Mouse (Mus musculus) heart, adult 2 months (tissue): ENCODE data around the gene Trim17. TPM values are rescaled to one million over a fixed set of nuclear protein-coding genes. Genes with fewer than 3 reads are reported as not detected.

Experiments
- DNase-seq, 2 experiments: peaks; one replicate each; pipeline ENCODE4 v3.0.0; 2021
- H3K27ac ChIP-seq: fragments of 200-600 bp; 2 replicates; pipeline ENCODE4 v1.8.1; 2022
- H3K27me3 ChIP-seq: fragments of 200-500 bp; 2 replicates; pipeline ENCODE4 v1.6.1; 2012; ENCODE audit warnings: mild to moderate bottlenecking, low read length, inconsistent platforms, mixed read lengths; ENCODE audit not compliant: control insufficient read depth, insufficient read depth
- H3K36me3 ChIP-seq: fragments of 200-500 bp; 2 replicates; pipeline ENCODE4 v1.6.1; 2012; ENCODE audit warnings: low read length, inconsistent platforms; ENCODE audit not compliant: control insufficient read depth, insufficient read depth
- H3K4me1 ChIP-seq: fragments of 200-500 bp; 2 replicates; pipeline ENCODE4 v1.6.1; 2011; ENCODE audit warnings: low read length; ENCODE audit not compliant: control insufficient read depth, insufficient read depth
- H3K4me3 ChIP-seq: fragments of 200-600 bp; 2 replicates; pipeline ENCODE4 v1.8.1; 2022
- H3K79me2 ChIP-seq: fragments of 200-500 bp; replicated peaks from 2 replicates; pipeline ENCODE4 v1.6.1; 2012; ENCODE audit warnings: mild to moderate bottlenecking, inconsistent platforms, low read length, moderate library complexity, mixed read lengths; ENCODE audit not compliant: control insufficient read depth, insufficient read depth
- H3K9ac ChIP-seq: fragments of 200-500 bp; 2 replicates; pipeline ENCODE4 v1.6.1; 2012; ENCODE audit warnings: low read depth, mild to moderate bottlenecking, control low read depth, inconsistent platforms, low read length, mixed read lengths
- CTCF ChIP-seq: fragments of 200-600 bp; IDR thresholded peaks from 2 replicates; pipeline ENCODE4 v1.8.1; 2022; ENCODE audit warnings: antibody characterized with exemption, mild to moderate bottlenecking, moderate library complexity
- EP300 ChIP-seq: fragments of 200-500 bp; IDR thresholded peaks from 2 replicates; pipeline ENCODE4 v1.6.1; 2011; ENCODE audit warnings: low read depth, low read length, control low read depth; ENCODE audit not compliant: insufficient read depth
- POLR2A ChIP-seq: fragments of 200-500 bp; IDR thresholded peaks from 2 replicates; pipeline ENCODE4 v1.6.1; 2011; ENCODE audit warnings: mild to moderate bottlenecking, low read depth, low read length, control low read depth; ENCODE audit not compliant: insufficient read depth
- WGBS: fragments of 180-500 bp; shearing (Covaris S2); methylation state at CpG from one replicate; pipeline ENCODE4 v1.1.7; 2018; 5-methylcytosine and 5-hydroxymethylcytosine counted together
- intact Hi-C: fragments of 180-260 bp; cut with DNase I; formaldehyde crosslinking; loops from one replicate; pipeline ENCODE4 v1.15.1; 2025
- polyA plus RNA-seq: library from polyadenylated mRNA; depleted of rRNA; stranded (reverse); fragments of >200 nt; gene quantifications from 2 replicates; pipeline ENCODE4 v1.2.3, GENCODE M21; 2012
- total RNA-seq, 2 experiments: library from RNA; stranded (reverse); gene quantifications; 2 replicates each; pipeline ENCODE4 v1.2.3; 2021

The Trim17 gene
- total and polyA plus RNA-seq, 3 experiments: 0.07 to 0.37 TPM; not detected in 1

DNA sequence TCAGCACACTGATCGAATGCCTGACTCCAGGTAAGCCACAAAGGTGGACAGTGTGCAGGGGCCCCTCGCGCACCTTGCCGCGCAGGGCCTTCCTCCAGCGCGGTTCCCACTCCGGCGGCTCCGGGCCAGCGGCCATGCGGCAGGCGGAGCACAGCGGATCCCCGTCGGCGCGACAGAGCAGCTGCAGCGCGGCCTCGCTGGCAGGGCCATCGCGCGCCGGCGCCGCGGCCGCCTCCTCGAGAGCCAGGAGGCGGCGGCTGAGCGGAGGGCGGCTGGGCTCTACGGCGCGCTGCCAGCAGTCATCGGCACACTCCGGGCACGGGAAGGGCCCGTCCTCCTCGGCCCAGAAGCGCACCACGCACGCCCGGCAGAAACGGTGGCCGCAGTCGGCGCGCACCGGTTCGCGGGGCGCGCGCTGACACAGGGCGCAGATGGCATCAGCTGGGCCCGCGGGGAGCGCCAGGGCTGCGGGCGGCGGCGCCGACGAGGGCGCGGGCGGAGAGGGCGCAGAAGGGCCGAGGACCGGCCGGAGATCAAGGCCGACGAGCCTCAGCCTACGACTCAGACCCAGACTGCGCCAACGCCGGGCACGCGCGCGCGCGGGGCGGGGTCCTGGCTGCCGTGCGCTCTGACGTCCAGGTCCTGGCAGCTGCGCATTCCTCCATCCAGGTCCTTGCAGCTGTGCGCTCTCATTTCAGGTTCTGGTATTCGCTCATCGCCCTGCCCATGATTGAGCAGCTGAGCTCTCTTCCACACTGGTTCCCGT is 16.0 kb upstream of the Trim17 start, which contains the start of gene Rnf187:
TSS of gene Rnf187 (minus strand) at position 595 of the 766 bp plus-strand sequence.
- Histone ChIP-seq H3K4me3 (peak within 1 kb of the TSS; percentile 69), H3K27ac (peak within 1 kb of the TSS; percentile 90), H3K4me1 (peaks cover 7% of the 10 kb centered on the region), H3K9ac (peak within 1 kb of the TSS; percentile 92), H3K79me2 (no peaks in the 10 kb centered on the region), H3K27me3 (no peaks in the 10 kb centered on the region), H3K36me3 (peaks cover 6% of the 10 kb centered on the region)
- WGBS: under 1% methylated on average over 95 of the region's 95 CpGs
- TF ChIP-seq EP300: peak; percentile 72; the same call in 1 of the 2 replicates
- TF ChIP-seq CTCF: no peak
- TF ChIP-seq POLR2A: peak; percentile 82
- intact Hi-C loops: loop anchor here (2.0 kb wide), 1 partner anchor 14 kb away; no protein-coding TSS in a partner anchor
- peak; percentile 94 to 95 for DNase-seq

DNA sequence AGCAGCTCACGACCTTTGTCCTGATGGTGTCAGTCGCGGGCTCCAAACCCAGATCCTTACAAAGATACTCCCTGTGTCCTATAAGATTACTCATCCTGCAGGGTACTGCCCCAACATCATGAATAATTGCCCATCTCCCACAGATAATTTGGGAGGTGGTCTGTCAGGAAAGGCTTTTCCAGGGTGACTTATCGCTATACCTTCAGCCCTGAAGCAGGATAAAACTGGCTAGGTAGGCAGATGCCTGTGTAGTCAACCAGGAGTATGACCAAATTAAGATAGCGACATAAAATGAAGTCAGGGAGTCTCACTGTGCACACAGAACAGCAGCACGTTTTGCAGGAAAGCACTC is 15.4 kb upstream of the Trim17 start:
- WGBS: 17% methylated on average over 6 of the region's 6 CpGs
- Histone ChIP-seq H3K4me1 (peaks cover 7% of the 10 kb centered on the region), H3K9ac (peak overlapping the region; percentile 4; the same call in 1 of the 2 replicates), H3K36me3 (peaks cover 6% of the 10 kb centered on the region), H3K27me3 (no peaks in the 10 kb centered on the region), H3K4me3 (peak overlapping the region; percentile 69), H3K27ac (peak overlapping the region; percentile 90), H3K79me2 (no peaks in the 10 kb centered on the region)
- intact Hi-C loops: loop anchor here (2.0 kb wide), 1 partner anchor 14 kb away; no protein-coding TSS in a partner anchor
- no peak for DNase-seq
- TF ChIP-seq CTCF: no peak
- TF ChIP-seq POLR2A: no peak
- no peak for TF ChIP-seq EP300

DNA sequence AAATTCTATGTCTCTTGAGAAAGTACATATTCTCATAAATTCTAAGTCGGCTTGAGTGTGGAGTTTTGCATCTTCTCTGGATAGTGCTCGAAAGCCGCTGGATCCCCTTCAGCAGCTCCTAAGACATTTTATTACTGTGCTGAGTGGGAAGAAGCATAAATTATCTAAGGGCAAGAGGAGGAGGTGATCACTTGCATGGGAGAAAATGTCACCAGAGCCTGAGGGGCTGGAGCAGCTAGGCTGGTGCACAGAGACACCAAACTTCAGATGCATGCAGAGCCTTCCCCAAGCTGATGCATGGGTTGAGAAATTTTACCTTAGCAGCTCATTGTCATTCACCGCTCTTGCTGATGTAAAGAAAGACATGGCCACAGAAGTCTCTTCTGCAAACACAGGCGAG is 10.3 kb upstream of the Trim17 start:
- Histone ChIP-seq H3K4me1 (no peaks in the 10 kb centered on the region), H3K9ac (no peak overlapping the region), H3K27ac (no peak overlapping the region), H3K36me3 (no peaks in the 10 kb centered on the region), H3K27me3 (0 out of 2 replicates have a peak, but pooled peaks cover 1% of the 10 kb centered on the region), H3K79me2 (no peaks in the 10 kb centered on the region), H3K4me3 (no peak overlapping the region)
- TF ChIP-seq CTCF: no peak
- no peak for TF ChIP-seq POLR2A
- TF ChIP-seq EP300: no peak
- intact Hi-C loops: no loop called here
- WGBS: 84% methylated on average over 5 of the region's 5 CpGs
- no peak for DNase-seq

DNA sequence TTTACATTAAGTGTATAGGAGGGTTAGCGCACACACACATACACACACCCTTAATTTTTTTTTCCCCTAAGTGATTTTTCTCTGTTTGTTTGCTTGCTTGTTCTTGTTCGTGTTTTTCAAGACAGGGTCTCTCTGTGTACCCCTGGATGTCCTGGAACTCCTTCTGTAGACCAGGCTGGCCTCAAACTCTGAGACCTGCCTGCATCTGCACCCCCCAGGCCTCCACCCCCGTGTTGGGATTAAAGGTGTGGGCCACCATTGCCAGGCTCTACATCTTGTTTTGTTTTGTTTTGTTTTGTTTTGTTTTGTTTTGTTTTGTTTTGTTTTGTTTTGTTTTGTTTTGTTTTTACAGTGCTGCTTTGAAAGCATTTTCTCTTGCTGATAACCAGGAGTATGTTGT is 7.2 kb upstream of the Trim17 start:
- 0 out of 2 replicates have a peak, but pooled peaks cover 1% of the 10 kb centered on the region for H3K27me3 ChIP-seq
- 72% methylated on average over 3 of the region's 3 CpGs for WGBS
- DNase-seq: no peak

DNA sequence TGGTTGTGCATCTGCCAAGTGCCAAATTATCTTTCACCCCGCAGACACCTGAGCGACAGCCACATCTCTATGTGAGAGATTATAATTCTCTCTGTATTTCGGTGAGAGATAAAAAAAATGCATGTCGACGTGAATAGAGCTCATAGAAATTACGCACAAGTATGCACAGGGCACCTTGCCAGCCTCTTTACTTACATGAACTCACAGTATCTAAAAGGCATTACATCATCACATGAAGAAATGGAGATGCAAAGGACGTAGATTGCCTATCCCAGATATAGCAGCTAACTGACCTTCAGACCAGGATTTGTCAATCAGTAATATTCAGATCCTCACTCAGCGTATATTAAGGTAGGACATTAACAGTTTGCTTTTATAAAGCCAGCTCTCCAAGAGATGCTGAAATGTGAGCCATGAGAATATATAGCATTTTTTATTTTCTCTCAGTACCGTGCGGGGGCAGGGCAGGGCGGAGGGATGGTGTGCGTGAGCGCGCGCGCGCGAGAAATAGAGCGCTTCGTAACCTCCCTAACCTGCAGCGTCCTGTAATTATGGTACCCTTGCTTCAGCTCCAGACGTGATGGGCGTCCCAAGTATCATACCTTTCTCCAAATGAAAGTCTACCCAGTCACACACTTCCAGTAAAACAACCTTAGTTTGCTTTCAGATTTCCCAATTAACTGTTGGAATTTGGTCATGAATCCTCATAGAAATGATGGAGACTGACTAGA is 6.5 kb upstream of the Trim17 start:
- 12% methylated on average over 23 of the region's 23 CpGs for WGBS
- Histone ChIP-seq H3K9ac (no peak overlapping the region), H3K4me3 (peak overlapping the region; percentile 44), H3K36me3 (no peaks in the 10 kb centered on the region), H3K27ac (peak overlapping the region; percentile 12; the same call in 1 of the 2 replicates), H3K27me3 (0 out of 2 replicates have a peak, but pooled peaks cover 1% of the 10 kb centered on the region), H3K79me2 (no peaks in the 10 kb centered on the region), H3K4me1 (no peaks in the 10 kb centered on the region)
- TF ChIP-seq EP300 (no peak), CTCF (no peak), POLR2A (no peak)
- intact Hi-C loops: no loop called here
- no peak for DNase-seq

More for the DNA sequence above, 7.2 kb upstream of the Trim17 start:
- no peak overlapping the region for H3K9ac ChIP-seq
- H3K4me1 ChIP-seq: no peaks in the 10 kb centered on the region
- H3K4me3 ChIP-seq: no peak overlapping the region
- no peak overlapping the region for H3K27ac ChIP-seq
- no peaks in the 10 kb centered on the region for H3K79me2 ChIP-seq
- H3K36me3 ChIP-seq: no peaks in the 10 kb centered on the region
- no peak for TF ChIP-seq EP300
- intact Hi-C loops: no loop called here
